Mouse (Mus musculus) liver, postnatal 0 days (tissue): ENCODE measurements around the gene Specc1l. TPM values are rescaled to one million over a fixed set of nuclear protein-coding genes. Genes with fewer than 3 reads are reported as not detected.

Source experiments
- ATAC-seq: fragments of 200-750 bp; cut with Nextera tagmentation; 2 replicates; pipeline ENCODE4 v1.8.0; 2017; ENCODE audit warnings: mild to moderate bottlenecking, moderate library complexity
- DNase-seq: peaks from one replicate; pipeline ENCODE4 v3.0.0-alpha.2; 2016
- H3K27ac ChIP-seq: fragments of 300-500 bp; sonication (generic); 2 replicates; pipeline ENCODE4 v1.5.1; 2014; ENCODE audit warnings: antibody characterized with exemption, moderate library complexity, mild to moderate bottlenecking, low read depth
- H3K27me3 ChIP-seq: fragments of 300-500 bp; sonication (generic); 2 replicates; pipeline ENCODE4 v1.6.1; 2014; ENCODE audit warnings: low read length, control low read depth, mixed read lengths; ENCODE audit not compliant: insufficient read depth
- H3K36me3 ChIP-seq: fragments of 300-500 bp; sonication (generic); replicated peaks from 2 replicates; pipeline ENCODE4 v1.6.1; 2014; ENCODE audit warnings: mild to moderate bottlenecking, control low read depth, low read length, moderate library complexity, mixed read lengths; ENCODE audit not compliant: insufficient read depth
- H3K4me1 ChIP-seq: fragments of 300-500 bp; sonication (generic); 2 replicates; pipeline ENCODE4 v1.6.1; 2014; ENCODE audit warnings: antibody characterized with exemption, mild to moderate bottlenecking, control low read depth; ENCODE audit not compliant: insufficient read depth
- H3K4me2 ChIP-seq: fragments of 300-500 bp; sonication (generic); 2 replicates; pipeline ENCODE4 v1.6.1; 2014; ENCODE audit warnings: low read depth, mild to moderate bottlenecking, low read length, moderate library complexity, mixed read lengths
- H3K4me3 ChIP-seq: fragments of 300-500 bp; sonication (generic); 2 replicates; pipeline ENCODE4 v1.5.1; 2014; ENCODE audit warnings: low read depth, low read length
- H3K9ac ChIP-seq: fragments of 300-500 bp; sonication (generic); replicated peaks from 2 replicates; pipeline ENCODE4 v1.6.1; 2014; ENCODE audit warnings: mild to moderate bottlenecking, moderate library complexity
- H3K9me3 ChIP-seq: fragments of 300-500 bp; sonication (generic); 2 replicates; pipeline ENCODE4 v1.6.1; 2016; ENCODE audit warnings: mild to moderate bottlenecking, control low read depth, low read length, mixed read lengths
- CTCF ChIP-seq: sonication (generic); IDR thresholded peaks from 2 replicates; pipeline ENCODE4 v1.5.1; 2016; ENCODE audit warnings: antibody characterized with exemption, low read depth
- EP300 ChIP-seq: IDR thresholded peaks from 2 replicates; pipeline ENCODE4 v1.6.1; 2016; ENCODE audit warnings: antibody characterized with exemption, low read depth, mild to moderate bottlenecking
- WGBS: fragments of 180-500 bp; shearing (Covaris S2); extraction: QIAGEN DNeasy Blood & Tissue Kit; methylation state at CpG from one replicate; pipeline ENCODE4 v1.1.7; 2014; ENCODE audit not compliant: insufficient replicate concordance; 5-methylcytosine and 5-hydroxymethylcytosine counted together
- polyA plus RNA-seq: library from polyadenylated mRNA; unstranded; fragments of >200 nt; fragmentation: Nextera tagmentation; extraction: Ambion mirVana; gene quantifications from 2 replicates; pipeline ENCODE4 v1.2.1, GENCODE M21; 2015

Gene Specc1l
- polyA plus RNA-seq, 1 experiment from 2014 or later, result 4.0 TPM

GRCm38 (mm10) chr10:75257401-75257800 is 45.5 kb downstream of the Specc1l start:
- no peaks in the 10 kb centered on the region for H3K27me3 ChIP-seq
- WGBS, result 66% methylated on average over 3 of the region's 3 CpGs
- H3K9ac ChIP-seq, result no peak overlapping the region
- ATAC-seq (no peak), DNase-seq (no peak)
- H3K36me3 ChIP-seq, result peaks cover 36% of the 10 kb centered on the region
- no peak overlapping the region for H3K4me2 ChIP-seq
- H3K4me3 ChIP-seq, result no peak overlapping the region
- no peaks in the 10 kb centered on the region for H3K4me1 ChIP-seq
- no peak overlapping the region for H3K27ac ChIP-seq
- no peak for TF ChIP-seq EP300
- no peaks in the 10 kb centered on the region for H3K9me3 ChIP-seq

GRCm38 (mm10) chr10:75258241-75258640 is 46.4 kb downstream of the Specc1l start:
- Histone ChIP-seq H3K27ac (0 out of 2 replicates have a peak overlapping the region, but pooled peaks have one; percentile 26), H3K4me2 (no peak overlapping the region), H3K4me1 (no peaks in the 10 kb centered on the region), H3K4me3 (no peak overlapping the region), H3K36me3 (peaks cover 38% of the 10 kb centered on the region), H3K27me3 (no peaks in the 10 kb centered on the region), H3K9me3 (no peaks in the 10 kb centered on the region), H3K9ac (no peak overlapping the region)
- ATAC-seq, result no peak
- TF ChIP-seq EP300 (no peak), CTCF (no peak)
- WGBS, result 41% methylated on average over 5 of the region's 5 CpGs
- DNase-seq, result peak; percentile 31

- H3K9ac ChIP-seq, result no peak overlapping the region
- no peaks in the 10 kb centered on the region for H3K4me1 ChIP-seq
- H3K4me2 ChIP-seq, result no peak overlapping the region
- H3K27ac ChIP-seq, result no peak overlapping the region
- 92% methylated on average over 5 of the region's 5 CpGs for WGBS
- DNase-seq (no peak), ATAC-seq (no peak)
- no peak for TF ChIP-seq CTCF
- no peak for TF ChIP-seq EP300
- no peaks in the 10 kb centered on the region for H3K27me3 ChIP-seq
- H3K4me3 ChIP-seq, result no peak overlapping the region
- H3K36me3 ChIP-seq, result peaks cover 48% of the 10 kb centered on the region
- H3K9me3 ChIP-seq, result no peaks in the 10 kb centered on the region
Measured at GRCm38 (mm10) chr10:75261268-75261667, 49.4 kb downstream of the Specc1l start.

GRCm38 (mm10) chr10:75264993-75265555 is 53.2 kb downstream of the Specc1l start:
- no peaks in the 10 kb centered on the region for H3K4me1 ChIP-seq
- H3K27ac ChIP-seq, result no peak overlapping the region
- ATAC-seq (no peak), DNase-seq (no peak)
- H3K9me3 ChIP-seq, result no peaks in the 10 kb centered on the region
- no peak overlapping the region for H3K9ac ChIP-seq
- H3K27me3 ChIP-seq, result no peaks in the 10 kb centered on the region
- TF ChIP-seq CTCF (no peak), EP300 (no peak)
- H3K4me3 ChIP-seq, result no peak overlapping the region
- WGBS, result 66% methylated on average over 3 of the region's 3 CpGs
- H3K36me3 ChIP-seq, result peaks cover 39% of the 10 kb centered on the region
- no peak overlapping the region for H3K4me2 ChIP-seq

GRCm38 (mm10) chr10:75273020-75273419 is 61.1 kb downstream of the Specc1l start:
- no peak for TF ChIP-seq CTCF
- no peak; the same call in 1 of the 2 replicates for TF ChIP-seq EP300
- Histone ChIP-seq H3K27me3 (no peaks in the 10 kb centered on the region), H3K4me2 (no peak overlapping the region), H3K4me3 (no peak overlapping the region), H3K27ac (no peak overlapping the region), H3K9ac (no peak overlapping the region), H3K36me3 (peaks cover 22% of the 10 kb centered on the region), H3K4me1 (no peaks in the 10 kb centered on the region), H3K9me3 (no peaks in the 10 kb centered on the region)
- peak; percentile 67 for ATAC-seq
- WGBS, result 48% methylated on average over 4 of the region's 4 CpGs
- DNase-seq, result no peak

GRCm38 (mm10) chr10:75276427-75277013 is 64.6 kb downstream of the Specc1l start:
- no peak for ATAC-seq
- no peak overlapping the region for H3K9ac ChIP-seq
- no peak overlapping the region for H3K27ac ChIP-seq
- no peaks in the 10 kb centered on the region for H3K27me3 ChIP-seq
- TF ChIP-seq EP300 (no peak), CTCF (no peak)
- H3K4me3 ChIP-seq, result no peak overlapping the region
- no peak overlapping the region for H3K4me2 ChIP-seq
- H3K36me3 ChIP-seq, result peaks cover 31% of the 10 kb centered on the region
- no peaks in the 10 kb centered on the region for H3K4me1 ChIP-seq
- no peak for DNase-seq
- WGBS, result 82% methylated on average over 12 of the region's 12 CpGs
- no peaks in the 10 kb centered on the region for H3K9me3 ChIP-seq
